Mouse (Mus musculus) liver, embryonic 14.5 days (tissue): ENCODE measurements around the gene Cldn16. TPM values are rescaled to one million over a fixed set of nuclear protein-coding genes. Genes with fewer than 3 reads are reported as not detected.

ENCODE experiments used
- ATAC-seq: fragments of 200-750 bp; cut with Nextera tagmentation; 2 replicates; pipeline ENCODE4 v1.8.0; 2017; ENCODE audit warnings: moderate number of reproducible peaks, mild to moderate bottlenecking, moderate library complexity; ENCODE audit not compliant: insufficient read depth
- DNase-seq, 3 experiments: peaks; one replicate each; pipeline ENCODE4 v3.0.0-alpha.2; 2012 to 2013; ENCODE audit warnings: low read depth in 3 of 3, low spot score in 3 of 3
- H3K27ac ChIP-seq: fragments of 300-500 bp; sonication (generic); 2 replicates; pipeline ENCODE4 v1.5.1; 2014; ENCODE audit warnings: moderate library complexity, mild to moderate bottlenecking, control low read depth, inconsistent platforms
- H3K27me3 ChIP-seq: fragments of 300-500 bp; sonication (generic); 2 replicates; pipeline ENCODE4 v1.6.1; 2014; ENCODE audit warnings: mild to moderate bottlenecking, low read length, moderate library complexity; ENCODE audit not compliant: control insufficient read depth, insufficient read depth
- H3K36me3 ChIP-seq: fragments of 300-500 bp; sonication (generic); replicated peaks from 2 replicates; pipeline ENCODE4 v1.6.1; 2014; ENCODE audit warnings: low read depth; ENCODE audit not compliant: control insufficient read depth, insufficient read depth
- H3K4me1 ChIP-seq, 2 experiments: fragments of 200-500 bp in 1 of 2; fragments of 300-500 bp in 1 of 2; sonication (generic) in 1 of 2; replicated peaks; 2 replicates each; pipeline ENCODE4 v1.6.1; 2012 to 2014; ENCODE audit warnings: antibody characterized with exemption in 1 of 2, inconsistent platforms in 1 of 2, low read length in 1 of 2; ENCODE audit not compliant: control insufficient read depth in 2 of 2, insufficient read depth in 2 of 2
- H3K4me2 ChIP-seq: fragments of 300-500 bp; sonication (generic); 2 replicates; pipeline ENCODE4 v1.6.1; 2014; ENCODE audit warnings: low read depth, mild to moderate bottlenecking, control low read depth, moderate library complexity
- H3K4me3 ChIP-seq, 2 experiments: fragments of 200-500 bp in 1 of 2; fragments of 300-500 bp in 1 of 2; sonication (generic) in 1 of 2; 2 replicates each; pipeline ENCODE4 v1.5.1; 2012 to 2014; ENCODE audit warnings: low read depth in 2 of 2, low read length in 2 of 2, mild to moderate bottlenecking in 2 of 2, control low read depth in 1 of 2, inconsistent platforms in 1 of 2, moderate library complexity in 1 of 2; ENCODE audit not compliant: insufficient read depth in 1 of 2
- H3K9ac ChIP-seq: fragments of 300-500 bp; sonication (generic); replicated peaks from 2 replicates; pipeline ENCODE4 v1.6.1; 2014; ENCODE audit warnings: mild to moderate bottlenecking, control low read depth, moderate library complexity
- H3K9me3 ChIP-seq: fragments of 300-500 bp; sonication (generic); 2 replicates; pipeline ENCODE4 v1.6.1; 2016; ENCODE audit warnings: low read length, mixed read lengths; ENCODE audit not compliant: control insufficient read depth
- CTCF ChIP-seq: IDR thresholded peaks from 2 replicates; pipeline ENCODE4 v1.5.1; 2016; ENCODE audit warnings: antibody characterized with exemption, low read depth, control low read depth
- EP300 ChIP-seq: IDR thresholded peaks from 2 replicates; pipeline ENCODE4 v1.6.1; 2016; ENCODE audit warnings: antibody characterized with exemption, low read depth
- WGBS: fragments of 180-500 bp; shearing (Covaris S2); extraction: QIAGEN DNeasy Blood & Tissue Kit; methylation state at CpG from one replicate; pipeline ENCODE4 v1.1.7; 2014; ENCODE audit not compliant: insufficient replicate concordance; 5-methylcytosine and 5-hydroxymethylcytosine counted together
- polyA plus RNA-seq, 2 experiments: library from polyadenylated mRNA; depleted of rRNA in 1 of 2; stranded (reverse) in 1 of 2; unstranded in 1 of 2; fragments of >200 nt; fragmentation: Nextera tagmentation in 1 of 2; extraction: Ambion mirVana in 1 of 2; gene quantifications; 2 replicates each; pipeline versions ENCODE4 v1.2.1 to v1.2.3; 2012 to 2014

Gene Cldn16
- polyA plus RNA-seq (2012; rRNA removed), result not detected in 2 replicates
- polyA plus RNA-seq (2014; fragmentation: Nextera tagmentation; extraction: Ambion mirVana), result not detected in 2 replicates

GRCm38 (mm10) chr16:26462835-26463234 lies at the start of gene Cldn16:
Cldn16 (plus strand) TSS chr16:26463135.
- no peak for ATAC-seq
- H3K27ac ChIP-seq, result no peak within 1 kb of the TSS
- H3K4me3 ChIP-seq, result no peak within 1 kb of the TSS
- no peaks in the 10 kb centered on the region for H3K36me3 ChIP-seq
- TF ChIP-seq CTCF (no peak), EP300 (no peak)
- no peaks in the 10 kb centered on the region for H3K4me1 ChIP-seq
- DNase-seq, result no peak
- H3K9ac ChIP-seq, result no peak within 1 kb of the TSS
- WGBS, result 65% methylated on average over 7 of the region's 7 CpGs
- no peak within 1 kb of the TSS for H3K4me2 ChIP-seq
- no peaks in the 10 kb centered on the region for H3K27me3 ChIP-seq
- no peaks in the 10 kb centered on the region for H3K9me3 ChIP-seq

- TF ChIP-seq CTCF, result no peak
- TF ChIP-seq EP300, result no peak
- WGBS, result 58% methylated on average over 3 of the region's 3 CpGs
Observed at GRCm38 (mm10) chr16:26418616-26419015, 44.3 kb upstream of the Cldn16 start.

GRCm38 (mm10) chr16:26422078-26422477 lies 40.9 kb upstream of the Cldn16 start:
- no peaks in the 10 kb centered on the region for H3K4me1 ChIP-seq
- H3K4me2 ChIP-seq, result no peak overlapping the region
- WGBS, result 68% methylated on average over 4 of the region's 4 CpGs
- TF ChIP-seq CTCF, result no peak
- TF ChIP-seq EP300, result no peak
- DNase-seq (no peak), ATAC-seq (no peak)
- H3K9ac ChIP-seq, result no peak overlapping the region
- no peaks in the 10 kb centered on the region for H3K27me3 ChIP-seq
- H3K36me3 ChIP-seq, result no peaks in the 10 kb centered on the region
- H3K27ac ChIP-seq, result no peak overlapping the region
- H3K4me3 ChIP-seq, result no peak overlapping the region
- H3K9me3 ChIP-seq, result no peaks in the 10 kb centered on the region

More at GRCm38 (mm10) chr16:26418616-26419015, 44.3 kb upstream of the Cldn16 start:
- Histone ChIP-seq H3K4me3 (no peak overlapping the region), H3K4me2 (no peak overlapping the region), H3K9ac (no peak overlapping the region), H3K36me3 (no peaks in the 10 kb centered on the region), H3K27ac (no peak overlapping the region), H3K4me1 (no peaks in the 10 kb centered on the region), H3K9me3 (no peaks in the 10 kb centered on the region), H3K27me3 (no peaks in the 10 kb centered on the region)
- DNase-seq (no peak), ATAC-seq (no peak)

- ATAC-seq (no peak), DNase-seq (no peak)
- no peaks in the 10 kb centered on the region for H3K9me3 ChIP-seq
- no peak overlapping the region for H3K4me2 ChIP-seq
- no peak for TF ChIP-seq CTCF
- TF ChIP-seq EP300, result no peak
- H3K27ac ChIP-seq, result no peak overlapping the region
- H3K36me3 ChIP-seq, result no peaks in the 10 kb centered on the region
- no peaks in the 10 kb centered on the region for H3K27me3 ChIP-seq
- no peak overlapping the region for H3K9ac ChIP-seq
- H3K4me1 ChIP-seq, result no peaks in the 10 kb centered on the region
- no peak overlapping the region for H3K4me3 ChIP-seq
- 62% methylated on average over 3 of the region's 3 CpGs for WGBS
Observed at GRCm38 (mm10) chr16:26430246-26430645, 32.7 kb upstream of the Cldn16 start.

GRCm38 (mm10) chr16:26433486-26433885 lies 29.4 kb upstream of the Cldn16 start:
- Histone ChIP-seq H3K4me3 (no peak overlapping the region), H3K36me3 (no peaks in the 10 kb centered on the region), H3K27ac (no peak overlapping the region), H3K4me1 (no peaks in the 10 kb centered on the region), H3K9ac (no peak overlapping the region), H3K4me2 (no peak overlapping the region), H3K9me3 (no peaks in the 10 kb centered on the region), H3K27me3 (no peaks in the 10 kb centered on the region)
- TF ChIP-seq CTCF (no peak), EP300 (no peak)
- 26% methylated on average over 2 of the region's 2 CpGs for WGBS
- DNase-seq, result no peak
- ATAC-seq, result no peak
